ENCODE assay signal across 13 mouse cellular contexts in the genomic region with DNA sequence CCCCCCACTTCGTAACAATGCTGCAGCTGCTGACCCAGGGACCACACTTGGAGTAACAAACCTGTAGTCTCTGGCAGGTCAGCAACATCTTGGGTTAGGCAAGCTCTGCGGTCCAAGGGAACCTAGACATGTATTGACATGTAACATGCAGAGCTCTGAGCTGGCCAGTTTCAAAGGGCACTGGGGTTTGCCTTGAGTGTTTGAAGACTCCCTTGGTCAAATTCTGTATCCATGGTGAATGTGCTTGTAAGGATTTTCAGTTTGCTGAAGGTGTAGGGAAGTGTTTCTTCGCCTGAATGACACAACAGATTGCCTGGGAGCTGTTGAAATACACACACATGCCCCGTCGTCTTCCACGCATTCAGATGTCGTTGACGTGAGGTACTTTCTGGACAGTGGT.
DNase-seq lines count a peak whose midpoint lies in the region; ATAC-seq and TF ChIP-seq lines count a peak whose summit lies in the region.
"Had no signal": no experiment of that assay in that cellular context is flagged by ENCODE, and none has a peak within 500 bp of the region (broad histone marks: within the 10 kb centered on the region; RNA-seq: fewer than 3 reads in every experiment).

No protein-coding gene starts in this region.

- H3K4me1 ChIP-seq in forebrain, embryonic 14.5 days (ENCODE audit: control insufficient read depth, insufficient read depth, low read length): peaks cover 24% of the 10 kb centered on the region
- peaks cover 32% of the 10 kb centered on the region for H3K4me1 ChIP-seq in forebrain, embryonic 12.5 days
- peaks cover 26% of the 10 kb centered on the region for H3K4me1 ChIP-seq in kidney, adult 2 months (ENCODE audit: control insufficient read depth, insufficient read depth, low read length)

- H3K27me3 ChIP-seq in forebrain, embryonic 14.5 days (replicated peaks; ENCODE audit: control insufficient read depth, insufficient read depth, low read length): no peaks in the 10 kb centered on the region
- no peaks in the 10 kb centered on the region for H3K27me3 ChIP-seq in forebrain, embryonic 12.5 days
- no peaks in the 10 kb centered on the region for H3K27me3 ChIP-seq in kidney, adult 2 months (replicated peaks; ENCODE audit: control insufficient read depth, insufficient read depth, low read length)
- H3K27me3 ChIP-seq: megakaryocyte, embryonic 14.5 days had no signal

- H3K27ac ChIP-seq in forebrain, embryonic 14.5 days (ENCODE audit: low read depth, low read length): 0 out of 2 replicates have a peak overlapping the region, but pooled peaks have one; percentile 9
- H3K27ac ChIP-seq in forebrain, embryonic 12.5 days: no peak overlapping the region
- peak overlapping the region; percentile 45; the same call in 1 of the 2 replicates for H3K27ac ChIP-seq in kidney, adult 2 months (ENCODE audit: insufficient read depth, low read depth, low read length)

- ATAC-seq in forebrain, embryonic 14.5 days: no peak
- ATAC-seq in forebrain, embryonic 12.5 days (ENCODE audit: low FRiP score): no peak

- H3K4me2 ChIP-seq in forebrain, embryonic 14.5 days (ENCODE audit: low read length): no peak overlapping the region
- H3K4me2 ChIP-seq in forebrain, embryonic 12.5 days: no peak overlapping the region
- H3K4me2 ChIP-seq: liver, embryonic 11.5 days had no signal

- no peaks in the 10 kb centered on the region for H3K9me3 ChIP-seq in forebrain, embryonic 14.5 days (replicated peaks; ENCODE audit: control insufficient read depth, low read length)
- H3K9me3 ChIP-seq in forebrain, embryonic 12.5 days: no peaks in the 10 kb centered on the region
- H3K9me3 ChIP-seq: megakaryocyte, embryonic 14.5 days had no signal

- no peak overlapping the region for H3K9ac ChIP-seq in forebrain, embryonic 14.5 days (ENCODE audit: low read length)
- no peak overlapping the region for H3K9ac ChIP-seq in forebrain, embryonic 12.5 days

- no peak for TF ChIP-seq POLR2A in kidney, adult 2 months (IDR thresholded peaks at IDR 0.05; ENCODE audit: low read depth, low read length)

- no peak overlapping the region for H3K4me3 ChIP-seq in forebrain, embryonic 14.5 days (ENCODE audit: low read depth, low read length)
- no peak overlapping the region for H3K4me3 ChIP-seq in forebrain, embryonic 12.5 days (replicated peaks)
- no peak overlapping the region for H3K4me3 ChIP-seq in kidney, adult 2 months (ENCODE audit: insufficient read depth, low read depth, low read length)
- H3K4me3 ChIP-seq: megakaryocyte, embryonic 14.5 days had no signal

- no peak for TF ChIP-seq CTCF in kidney, adult 2 months (conservative IDR thresholded peaks at IDR 0.05; ENCODE audit: insufficient read depth, insufficient read length, low read depth, low read length)

- 67% methylated on average over 8 of the region's 8 CpGs for WGBS in forebrain, embryonic 14.5 days
- 84% methylated on average over 8 of the region's 8 CpGs for WGBS in forebrain, embryonic 12.5 days
- 63% methylated on average over 8 of the region's 8 CpGs for WGBS in kidney, adult 2 months

- H3K36me3 ChIP-seq in forebrain, embryonic 14.5 days (ENCODE audit: control insufficient read depth, insufficient read depth, low read length): no peaks in the 10 kb centered on the region
- H3K36me3 ChIP-seq in forebrain, embryonic 12.5 days (replicated peaks): no peaks in the 10 kb centered on the region
- no peaks in the 10 kb centered on the region for H3K36me3 ChIP-seq in kidney, adult 2 months (ENCODE audit: control insufficient read depth, insufficient read depth, low read length)

- no peak for DNase-seq in forebrain, embryonic 14.5 days (ENCODE audit: low spot score)
- peak; percentile 35 for DNase-seq in kidney, adult 2 months
- DNase-seq in kidney, adult 8-10 months: no peak
- peak; percentile 31 for DNase-seq in urinary bladder, postnatal 14 days (ENCODE audit: low spot score)
- no peak for DNase-seq in urinary bladder, postnatal 10 days (ENCODE audit: low spot score)
- DNase-seq in ovary, adult 18-20 months (ENCODE audit: low spot score): no peak
- DNase-seq in layer of hippocampus, adult 8-10 months (ENCODE audit: low spot score in 2 of 2): no peak
- DNase-seq: adrenal gland, postnatal 36 days; cerebellum, adult 9-11 months; heart, adult 11 months had no signal

Comparison
In these comparisons a context has a peak if more than half of its experiments do, and no peak if none do; other contexts are left out.
1. DNase-seq: peak in kidney, adult 2 months (single experiment) and urinary bladder, postnatal 14 days (single experiment); none in forebrain, embryonic 14.5 days (single experiment), kidney, adult 8-10 months (0 of 2), urinary bladder, postnatal 10 days (single experiment), ovary, adult 18-20 months (single experiment) and layer of hippocampus, adult 8-10 months (0 of 2).